Mouse (Mus musculus): ENCODE measurements at regions not wholly inside any gene's neighbourhood (a gene's known extent, or its start where the extent isn't known, plus 50 kb on each side); places are given as distances from the start of the nearest gene placed in this dataset.

DNA sequence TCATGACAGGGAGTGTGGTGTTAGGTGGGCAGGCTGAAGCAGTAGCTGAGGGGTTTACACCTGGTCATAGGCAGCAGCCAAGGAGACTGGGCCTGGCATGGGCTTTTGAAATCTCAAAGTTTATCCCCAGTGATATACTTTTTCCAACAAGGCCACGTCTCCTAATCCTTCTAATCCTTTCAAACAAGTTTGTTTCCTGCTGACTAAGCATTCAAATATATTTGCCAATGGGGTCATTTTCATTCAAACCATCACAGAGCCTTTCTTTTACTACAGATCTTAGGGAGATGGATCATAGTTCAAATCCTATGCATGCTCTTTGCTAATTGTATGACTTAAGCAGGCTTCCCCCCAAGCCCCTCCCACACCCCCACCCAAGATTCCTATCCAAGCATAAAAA is 93.0 kb upstream of the Eef1e1 start:
- DNase-seq = no peak

GRCm38 (mm10) chr13:38740066-38740465 is 81.2 kb upstream of the Eef1e1 start:
- DNase-seq = no peak

GRCm38 (mm10) chr13:38736361-38737035 is 77.6 kb upstream of the Eef1e1 start:
- no peak for DNase-seq

DNA sequence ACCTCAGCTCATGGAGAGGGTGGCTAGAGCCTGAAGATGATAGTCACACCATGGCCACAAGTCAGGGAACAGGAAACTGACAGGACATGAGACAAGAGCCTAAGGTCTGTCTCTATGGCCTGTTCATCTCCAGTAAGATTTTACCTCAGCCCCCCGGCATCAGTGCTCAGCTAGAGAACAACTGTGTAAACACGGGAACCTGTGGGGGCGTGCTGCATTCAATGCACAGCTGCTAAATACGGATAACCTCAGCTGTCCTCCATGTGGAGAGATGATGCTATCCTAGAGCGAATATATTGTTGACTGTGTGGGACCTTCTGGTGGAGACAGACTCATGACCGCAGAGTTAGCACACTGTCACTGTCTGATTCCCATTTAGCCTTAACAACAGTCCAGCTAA is 76.4 kb upstream of the Eef1e1 start:
- DNase-seq = no peak

- no peak for DNase-seq
Observed at GRCm38 (mm10) chr13:38733246-38733645, 74.4 kb upstream of the Eef1e1 start.

DNA sequence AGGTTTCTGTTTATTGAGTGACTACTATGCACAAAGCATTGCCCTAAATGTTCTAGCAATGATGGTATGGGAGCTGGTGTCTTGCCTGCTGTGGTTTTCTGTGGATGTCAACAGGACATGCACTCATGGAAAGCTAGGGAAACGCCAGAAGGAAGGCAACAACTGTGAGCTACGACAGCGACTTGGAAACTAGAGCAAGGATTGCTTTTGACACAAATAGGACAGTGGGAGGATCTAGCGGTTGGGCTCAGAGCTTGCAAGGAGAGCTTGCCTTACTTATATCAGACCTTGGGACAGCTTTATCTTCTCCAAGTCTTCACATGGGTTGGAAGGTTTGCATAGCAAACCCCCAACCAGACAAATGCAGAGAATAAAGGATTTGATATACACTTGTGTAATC is 66.6 kb upstream of the Eef1e1 start:
- no peak for DNase-seq

- DNase-seq = no peak
Observed at GRCm38 (mm10) chr13:38721166-38721565, 62.3 kb upstream of the Eef1e1 start.

- DNase-seq = no peak
Observed at GRCm38 (mm10) chr13:38714838-38715237, 56.0 kb upstream of the Eef1e1 start.

Measured in kidney, postnatal 10 days (tissue).